Comparison of ENCODE assay signal across 23 mouse cellular contexts in genomic region chr4:76660146-76660545, GRCm38 (mm10).
"Had no signal": no experiment of that assay in that cellular context is flagged by ENCODE, and none has a peak within 500 bp of the region (broad histone marks: within the 10 kb centered on the region; RNA-seq: fewer than 3 reads in every experiment).

No protein-coding gene starts in this region.

- H3K4me1 ChIP-seq: forebrain, embryonic 15.5 days; heart, embryonic 15.5 days; hindbrain, embryonic 13.5 days; hindbrain, embryonic 15.5 days; limb, embryonic 13.5 days; limb, embryonic 15.5 days; liver, embryonic 12.5 days had no signal

- DNase-seq: forebrain, postnatal 0 days; gastrocnemius, postnatal 14 days; gastrocnemius, postnatal 36 days; heart, adult 11 months; heart, adult 2 months; heart, postnatal 14 days; heart, postnatal 36 days; kidney, adult 11 months; kidney, adult 2 months; layer of hippocampus, adult 9-11 months; layer of hippocampus, postnatal 36 days; left cerebral cortex, postnatal 4 days had no signal

- H3K36me3 ChIP-seq: forebrain, embryonic 15.5 days; heart, embryonic 13.5 days; heart, embryonic 15.5 days; hindbrain, embryonic 13.5 days; hindbrain, embryonic 15.5 days; limb, embryonic 13.5 days; limb, embryonic 15.5 days; liver, embryonic 12.5 days had no signal

- H3K4me2 ChIP-seq: forebrain, embryonic 15.5 days; heart, embryonic 11.5 days; heart, embryonic 13.5 days; heart, embryonic 15.5 days; hindbrain, embryonic 13.5 days; hindbrain, embryonic 15.5 days; limb, embryonic 13.5 days; limb, embryonic 15.5 days; liver, embryonic 12.5 days had no signal

- H3K9ac ChIP-seq: forebrain, embryonic 15.5 days; forebrain, postnatal 0 days; heart, embryonic 13.5 days; heart, embryonic 15.5 days; hindbrain, embryonic 13.5 days; hindbrain, embryonic 15.5 days; limb, embryonic 13.5 days; limb, embryonic 15.5 days; liver, embryonic 12.5 days had no signal

- H3K27ac ChIP-seq: forebrain, embryonic 15.5 days; heart, adult 2 months; heart, embryonic 13.5 days; heart, embryonic 15.5 days; hindbrain, embryonic 13.5 days; hindbrain, embryonic 15.5 days; hindbrain, postnatal 0 days; limb, embryonic 13.5 days; limb, embryonic 15.5 days; liver, embryonic 12.5 days had no signal

- H3K27me3 ChIP-seq: forebrain, embryonic 15.5 days; heart, embryonic 15.5 days; hindbrain, embryonic 13.5 days; hindbrain, embryonic 15.5 days; limb, embryonic 13.5 days; limb, embryonic 15.5 days; liver, embryonic 12.5 days had no signal

- H3K9me3 ChIP-seq: forebrain, embryonic 15.5 days; heart, embryonic 13.5 days; heart, embryonic 15.5 days; hindbrain, embryonic 13.5 days; hindbrain, embryonic 15.5 days; limb, embryonic 13.5 days; limb, embryonic 15.5 days; liver, embryonic 12.5 days had no signal

- H3K4me3 ChIP-seq: forebrain, embryonic 15.5 days; heart, adult 2 months; heart, embryonic 13.5 days; heart, embryonic 15.5 days; hindbrain, embryonic 13.5 days; hindbrain, embryonic 15.5 days; limb, embryonic 13.5 days; limb, embryonic 15.5 days; liver, embryonic 12.5 days had no signal

- ATAC-seq: forebrain, embryonic 15.5 days; forebrain, postnatal 0 days; hindbrain, postnatal 0 days; intestine, embryonic 16.5 days; liver, embryonic 12.5 days had no signal
